Mouse (Mus musculus) spleen, postnatal 4 days (tissue): ENCODE measurements around the gene Elmo1.

Experiments
- DNase-seq, 2 experiments: peaks; one replicate each; pipeline ENCODE4 v3.0.0; 2022; ENCODE audit warnings: low spot score in 2 of 2

The Elmo1 gene

DNA sequence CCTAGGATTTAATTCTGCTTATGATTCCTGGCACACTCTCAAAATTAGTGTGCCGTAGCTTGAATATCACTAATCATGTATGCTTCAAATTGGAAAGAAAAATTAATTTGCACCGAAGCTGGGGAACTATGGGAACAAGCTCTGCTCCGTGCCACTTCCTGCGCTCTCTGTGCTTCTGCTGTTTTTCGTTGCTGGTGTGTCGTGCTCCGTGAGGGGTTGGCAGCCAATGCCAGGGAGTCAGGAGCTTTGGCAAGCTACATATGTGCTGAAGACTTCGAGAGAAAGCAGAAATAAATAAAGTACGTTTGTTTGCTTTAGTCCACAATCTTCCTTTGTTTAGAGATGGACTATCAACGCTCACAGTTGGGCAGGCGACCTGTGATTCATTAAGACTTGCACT lies 225.7 kb downstream of the Elmo1 start:
- no peak for DNase-seq

DNA sequence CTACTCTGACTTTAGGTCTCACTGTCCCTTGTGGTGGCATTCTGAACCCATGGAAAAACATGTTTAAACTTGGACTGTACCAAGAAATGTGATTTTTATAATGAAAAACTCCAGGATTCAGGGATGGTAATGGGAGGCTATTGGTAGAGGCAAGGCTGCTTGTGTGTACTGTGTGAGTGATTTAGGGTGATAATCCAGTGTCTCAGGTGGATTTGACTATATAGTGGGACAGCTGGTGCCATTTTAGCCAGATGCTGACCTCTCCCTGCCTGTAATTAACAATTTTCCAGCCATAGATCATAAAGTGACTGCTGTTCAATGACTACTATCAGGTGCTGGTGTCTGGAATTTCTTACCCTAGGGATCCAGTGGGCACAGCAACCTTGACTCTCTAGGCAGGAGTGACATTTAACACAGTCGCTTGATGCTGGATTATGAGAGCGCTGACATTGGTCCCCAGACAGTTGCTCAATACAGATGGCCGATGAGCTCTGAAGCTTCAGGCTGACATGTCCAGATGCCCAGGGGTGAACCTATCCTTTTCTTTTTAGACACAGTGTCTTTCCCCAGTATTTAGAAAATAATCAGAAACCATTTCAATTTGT lies 228.3 kb downstream of the Elmo1 start:
- no peak for DNase-seq

- no peak for DNase-seq
These were observed 229.8 kb downstream of the Elmo1 start for GRCm38 (mm10) chr13:20320232-20320631.

DNA sequence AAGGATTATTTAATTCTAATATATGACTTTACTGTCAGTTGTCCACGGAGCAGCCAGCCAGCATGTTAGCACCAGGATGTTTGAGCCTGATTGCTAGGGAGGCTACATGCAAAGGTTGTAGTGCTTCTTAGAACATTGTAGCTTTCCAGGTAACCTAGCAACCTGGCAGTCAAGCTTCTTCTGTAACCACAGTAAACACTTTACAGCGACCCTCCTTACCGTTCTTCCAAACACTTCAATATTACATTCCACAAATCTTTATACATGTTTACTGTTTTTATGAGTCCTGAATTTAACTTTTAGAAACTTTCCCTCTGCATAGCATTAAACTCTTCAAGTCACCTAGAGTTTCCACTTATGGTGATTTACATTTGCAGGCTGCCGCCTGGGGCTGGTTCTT lies 233.1 kb downstream of the Elmo1 start:
- no peak for DNase-seq

DNA sequence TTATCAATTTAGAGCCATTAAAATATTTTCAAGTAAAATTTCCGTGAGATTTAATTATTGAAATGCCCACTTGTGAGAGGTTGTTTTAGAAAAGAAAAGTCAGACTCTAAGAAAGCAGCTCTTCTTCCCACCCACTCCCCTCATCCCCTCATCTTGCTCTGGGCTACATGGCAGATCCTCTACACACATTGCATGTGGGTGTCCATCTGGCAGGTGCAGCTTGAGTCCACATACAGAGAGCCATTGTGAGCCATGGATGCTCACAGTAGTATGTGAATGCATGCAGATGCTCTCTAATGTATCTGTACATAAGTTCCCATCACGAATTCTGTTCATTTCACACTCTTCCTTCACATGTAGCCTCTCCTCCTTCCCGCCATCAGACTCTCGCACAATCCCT lies 236.7 kb downstream of the Elmo1 start:
- DNase-seq: no peak

- DNase-seq: no peak
These were observed 237.6 kb downstream of the Elmo1 start for GRCm38 (mm10) chr13:20327975-20328374.

DNA sequence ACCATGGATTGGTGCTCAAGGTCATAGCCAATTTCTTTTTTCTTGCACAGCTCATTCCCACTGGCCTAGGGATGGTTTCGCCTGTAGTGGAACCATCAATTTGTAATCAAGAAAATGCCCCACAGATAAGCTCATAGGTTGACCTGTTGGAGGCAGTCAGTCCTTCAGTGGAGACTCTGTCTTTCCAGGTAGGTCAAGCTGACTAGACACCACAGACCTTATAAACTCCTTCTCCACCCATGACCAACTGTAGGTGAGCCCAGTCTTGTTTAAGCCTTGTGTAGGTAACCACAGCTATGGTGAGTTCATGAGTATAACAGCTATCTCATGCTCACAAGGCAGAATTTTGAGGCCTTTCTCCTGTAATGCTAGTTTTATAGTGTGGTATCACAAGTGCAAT lies 238.3 kb downstream of the Elmo1 start:
- no peak for DNase-seq

DNA sequence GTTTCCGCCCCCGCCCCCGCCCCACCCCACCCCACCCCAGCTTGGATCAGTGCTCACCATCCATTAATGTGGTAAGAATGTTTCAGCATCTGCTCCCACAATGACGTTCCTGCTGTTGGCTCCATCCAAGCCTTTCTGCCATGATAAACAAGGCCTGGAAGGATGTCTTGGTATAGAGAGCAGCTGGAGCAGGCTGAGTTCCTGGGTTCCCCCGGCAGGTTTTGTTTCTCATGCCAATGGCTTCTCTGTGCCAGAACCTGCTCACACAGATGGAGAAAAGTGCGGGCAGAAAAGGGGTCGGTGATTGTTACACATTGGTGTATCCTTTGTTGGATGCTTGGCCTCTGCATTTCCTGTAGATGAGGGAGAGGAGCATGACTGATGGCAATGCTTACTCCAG lies 240.6 kb downstream of the Elmo1 start:
- no peak for DNase-seq

- no peak for DNase-seq
These were observed 244.9 kb downstream of the Elmo1 start for GRCm38 (mm10) chr13:20335051-20335888.

DNA sequence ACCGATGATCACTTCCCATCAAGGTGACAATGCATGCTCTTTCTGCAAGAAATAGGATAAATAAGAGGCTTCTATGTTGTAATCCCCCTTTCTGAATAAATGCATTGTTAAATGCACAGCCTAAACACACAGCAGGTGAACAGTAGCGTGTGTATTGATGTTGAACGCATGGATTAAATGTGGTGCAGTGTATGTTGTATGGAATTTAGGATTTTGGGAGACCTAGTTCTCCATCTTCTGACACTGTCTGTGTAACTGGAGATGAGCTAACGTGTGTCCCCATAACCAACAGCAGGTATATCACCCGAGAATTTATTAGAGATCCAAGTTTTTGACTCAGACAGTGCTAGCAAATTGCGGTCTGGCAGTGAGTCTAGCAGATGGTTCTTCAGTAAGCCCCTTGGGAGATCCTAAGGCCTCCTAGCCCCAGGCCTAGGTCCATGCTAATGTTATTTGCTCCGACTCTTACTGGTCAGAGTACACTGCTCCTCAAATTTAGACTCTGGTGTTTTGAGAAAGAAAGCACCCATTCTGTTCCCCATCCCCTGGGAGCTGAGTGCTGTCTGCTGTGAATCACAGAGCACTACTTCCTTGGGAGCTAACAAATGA lies 245.6 kb downstream of the Elmo1 start:
- DNase-seq: no peak

- DNase-seq: no peak
These were observed 252.5 kb downstream of the Elmo1 start for GRCm38 (mm10) chr13:20342881-20343280.

DNA sequence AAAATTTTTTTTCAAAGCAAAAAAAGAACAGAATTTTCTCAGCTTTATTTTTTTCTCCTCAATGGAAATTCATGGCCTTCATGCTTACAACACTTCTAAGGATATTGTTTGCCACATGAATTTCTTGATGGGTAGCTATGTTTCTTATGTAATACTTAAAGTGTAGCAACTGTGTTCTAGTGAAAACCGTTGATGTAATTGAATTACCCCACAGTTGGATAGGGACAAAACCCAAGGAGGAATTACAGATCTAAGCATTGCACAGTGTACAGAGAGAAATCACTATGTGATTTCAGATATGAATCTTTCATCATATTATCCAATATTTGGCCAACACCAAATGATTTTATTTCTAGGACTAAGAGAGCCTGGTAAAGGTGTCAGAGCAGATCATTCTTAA lies 259.4 kb downstream of the Elmo1 start:
- no peak for DNase-seq

DNA sequence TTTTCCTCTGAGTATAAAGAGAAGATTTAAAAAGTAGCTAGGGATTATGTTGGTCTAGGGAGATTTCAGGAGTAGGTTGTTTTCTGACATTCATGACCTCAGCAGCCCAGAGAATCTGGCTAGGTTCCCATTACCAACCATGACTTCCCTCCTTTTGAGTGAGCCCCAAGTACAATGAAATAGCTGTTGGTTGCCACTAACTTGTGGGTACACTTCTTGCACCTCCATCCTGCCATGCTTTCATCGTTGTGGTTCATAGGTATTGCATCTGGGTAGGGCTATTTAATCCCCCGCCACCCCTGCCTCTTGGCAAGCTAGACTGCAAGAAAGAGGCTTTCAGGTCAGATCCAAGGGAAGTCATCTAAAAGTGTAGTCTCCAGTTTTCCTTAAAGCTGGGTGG lies 262.2 kb downstream of the Elmo1 start:
- no peak for DNase-seq

DNA sequence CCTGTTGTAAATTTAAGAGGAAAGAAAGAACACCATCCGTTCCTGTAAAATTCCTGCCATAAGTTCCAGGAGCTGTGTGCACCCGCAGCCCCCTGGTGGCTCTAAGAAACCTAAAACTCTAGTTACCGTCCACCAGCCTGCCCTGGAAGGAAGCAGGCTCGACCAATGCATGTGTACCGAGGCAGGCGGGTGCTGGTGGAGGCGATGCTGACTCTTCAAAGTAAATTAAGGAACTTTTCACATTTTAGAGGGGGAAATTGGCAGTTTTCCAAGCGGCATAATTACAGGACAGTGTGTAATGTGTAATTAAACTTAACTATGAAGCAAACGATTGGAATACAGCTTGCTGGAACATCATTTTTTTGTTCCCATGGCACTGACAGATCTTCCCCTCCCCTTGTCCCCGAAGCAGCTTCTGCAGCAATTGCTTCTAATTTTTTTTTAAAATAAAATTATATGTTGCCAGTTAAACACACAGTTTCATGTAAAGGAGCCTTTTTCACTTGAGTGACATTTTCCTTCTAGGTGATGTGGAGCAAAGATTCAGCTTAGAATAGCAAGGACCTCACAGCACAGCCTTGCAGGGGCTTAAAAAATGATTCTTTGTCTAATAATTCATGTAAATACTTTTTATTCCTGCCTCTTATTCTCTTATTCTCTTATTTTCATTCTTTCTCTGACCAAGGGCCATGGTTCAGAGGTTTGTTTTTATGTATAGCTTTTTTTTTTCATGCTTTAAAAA lies 263.6 kb downstream of the Elmo1 start:
- no peak for DNase-seq

GRCm38 (mm10) chr13:20354604-20354999 lies 264.2 kb downstream of the Elmo1 start:
- no peak for DNase-seq

DNA sequence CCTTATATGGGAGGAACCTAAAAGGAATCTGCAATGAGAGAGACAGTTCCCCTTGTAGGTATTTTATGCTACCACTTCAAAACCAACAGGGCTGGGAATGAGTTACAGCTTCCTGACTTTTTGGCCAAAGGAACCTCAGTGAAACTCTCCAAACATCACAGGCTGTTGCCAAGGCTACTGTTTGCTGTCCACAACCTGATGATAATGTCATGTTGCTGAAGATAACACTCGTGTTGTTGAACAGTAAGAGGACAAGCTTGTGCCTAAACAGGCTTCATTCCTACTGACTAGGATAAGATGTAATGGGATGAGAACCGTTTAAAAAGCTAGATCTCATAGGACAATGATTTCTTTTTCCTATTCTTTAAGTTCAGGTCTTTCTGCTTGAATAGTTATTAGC lies 272.1 kb downstream of the Elmo1 start:
- no peak for DNase-seq

DNA sequence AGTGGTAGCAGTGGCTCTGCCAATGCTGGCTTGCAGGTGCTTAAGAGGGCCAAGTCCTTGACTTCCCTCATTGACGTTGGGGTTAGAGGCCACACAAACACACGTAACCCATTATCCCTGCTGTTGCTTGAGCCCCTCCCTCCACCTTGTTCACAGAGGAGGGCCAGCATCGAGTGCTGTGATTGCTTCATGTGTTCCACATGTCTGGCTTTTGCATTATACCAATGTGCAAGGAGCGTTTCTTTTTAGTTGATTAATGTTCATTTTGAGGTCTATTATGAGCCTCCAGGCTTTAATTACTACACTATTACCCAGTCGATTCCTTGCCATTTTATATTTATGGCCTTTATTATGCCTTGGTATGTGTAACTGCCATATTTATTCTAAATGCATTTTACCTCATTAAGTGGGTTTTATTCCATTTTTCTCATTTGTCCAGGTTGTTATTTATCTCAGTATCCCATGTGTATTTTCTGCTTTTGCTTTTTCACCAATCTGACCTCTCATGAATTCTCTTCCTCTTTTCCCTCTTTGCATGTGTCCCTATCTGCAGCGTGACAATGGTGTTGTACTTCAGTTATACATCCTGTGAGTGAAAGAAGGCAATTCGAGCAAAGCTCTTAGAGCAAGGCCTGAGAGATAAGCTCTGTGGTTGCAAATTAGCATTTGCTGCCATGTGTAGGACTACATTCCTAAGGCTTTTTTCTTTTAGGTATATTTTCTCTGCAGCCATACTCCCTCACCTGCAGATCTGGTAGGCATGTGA lies 275.6 kb downstream of the Elmo1 start:
- DNase-seq: no peak

DNA sequence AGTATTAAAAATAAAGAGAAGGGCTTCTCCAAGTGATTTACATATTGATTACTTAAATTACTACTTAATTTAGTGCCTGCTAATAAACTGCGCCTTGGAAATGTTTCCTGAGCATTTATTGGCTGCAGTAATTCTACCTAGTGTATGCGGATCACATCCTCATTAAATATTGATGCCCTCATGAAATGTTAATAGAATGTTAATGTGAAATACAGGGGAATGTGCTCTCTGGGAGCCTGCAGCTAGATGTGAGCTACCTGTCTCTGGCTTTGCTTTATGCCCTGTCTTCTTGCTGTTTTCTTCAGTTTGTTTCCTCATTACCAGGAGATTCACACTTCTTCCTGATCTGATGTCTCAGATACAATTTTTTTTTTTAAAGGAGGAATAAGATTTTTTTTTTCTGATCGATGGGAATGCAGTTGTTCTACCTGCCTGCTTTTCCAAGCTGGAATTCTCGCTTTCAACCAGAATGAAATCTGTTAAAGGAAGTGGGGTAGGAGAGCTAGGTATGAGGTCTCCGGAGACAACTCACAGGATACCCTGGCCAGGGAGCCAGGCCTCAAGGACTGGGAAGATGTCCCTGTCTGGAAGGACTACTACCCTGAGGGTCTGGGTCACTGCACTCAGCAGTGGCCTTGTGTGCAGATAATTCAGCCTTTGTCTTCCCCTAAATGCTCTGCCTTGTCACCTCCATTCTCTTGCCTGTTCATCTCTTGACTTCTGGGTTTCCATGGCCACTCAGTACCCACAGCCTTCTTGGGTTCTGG lies 279.8 kb downstream of the Elmo1 start:
- DNase-seq: no peak

GRCm38 (mm10) chr13:20371501-20371900 lies 281.1 kb downstream of the Elmo1 start:
- DNase-seq: no peak

GRCm38 (mm10) chr13:20372335-20372734 lies 281.9 kb downstream of the Elmo1 start:
- no peak for DNase-seq

DNA sequence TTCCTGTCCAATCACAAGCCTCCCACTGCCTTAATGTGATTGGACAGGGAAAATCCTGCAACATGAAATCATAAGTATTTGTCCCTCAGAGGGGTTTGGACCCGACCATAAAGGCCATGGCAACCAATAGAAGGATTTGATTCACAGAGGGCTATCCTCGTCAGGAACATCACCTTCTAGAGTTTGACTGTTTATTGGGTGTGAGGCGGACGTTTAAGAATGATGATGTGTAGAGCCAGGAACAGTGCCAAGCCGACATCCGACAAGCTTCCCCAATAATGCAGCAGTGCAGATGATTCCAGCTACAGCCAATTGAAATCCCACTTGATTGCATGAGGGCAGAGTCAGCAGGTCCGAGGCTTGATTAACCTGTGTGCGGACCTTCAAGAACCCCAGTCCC lies 288.5 kb downstream of the Elmo1 start:
- DNase-seq: no peak
